Mouse (Mus musculus) liver, embryonic 11.5 days (tissue): ENCODE data around the gene Rbm20. TPM values are rescaled to one million over a fixed set of nuclear protein-coding genes. Genes with fewer than 3 reads are reported as not detected.

Source experiments
- ATAC-seq: fragments of 200-750 bp; cut with Nextera tagmentation; replicated peaks from 2 replicates; pipeline ENCODE4 v1.8.0; 2017; ENCODE audit warnings: moderate number of reproducible peaks, mild to moderate bottlenecking, moderate TSS enrichment, moderate library complexity; ENCODE audit not compliant: low FRiP score
- DNase-seq: peaks from one replicate; pipeline ENCODE4 v3.0.0-alpha.2; 2017; ENCODE audit warnings: low spot score
- H3K27ac ChIP-seq: fragments of 300-500 bp; sonication (generic); 2 replicates; pipeline ENCODE4 v1.5.1; 2014; ENCODE audit warnings: mild to moderate bottlenecking, low read depth, low read length, control low read depth
- H3K27me3 ChIP-seq: fragments of 300-500 bp; sonication (generic); replicated peaks from 2 replicates; pipeline ENCODE4 v1.6.1; 2014; ENCODE audit warnings: low read length, mixed read lengths; ENCODE audit not compliant: control insufficient read depth, insufficient read depth
- H3K36me3 ChIP-seq: fragments of 300-500 bp; sonication (generic); 2 replicates; pipeline ENCODE4 v1.6.1; 2014; ENCODE audit warnings: mild to moderate bottlenecking, low read length, moderate library complexity, mixed read lengths; ENCODE audit not compliant: control insufficient read depth, insufficient read depth
- H3K4me1 ChIP-seq: fragments of 300-500 bp; sonication (generic); replicated peaks from 2 replicates; pipeline ENCODE4 v1.6.1; 2014; ENCODE audit warnings: low read length, mixed read lengths; ENCODE audit not compliant: control insufficient read depth, insufficient read depth
- H3K4me2 ChIP-seq: fragments of 300-500 bp; sonication (generic); 2 replicates; pipeline ENCODE4 v1.6.1; 2014; ENCODE audit warnings: mild to moderate bottlenecking, control low read depth, moderate library complexity
- H3K4me3 ChIP-seq: fragments of 300-500 bp; sonication (generic); 2 replicates; pipeline ENCODE4 v1.5.1; 2014; ENCODE audit warnings: low read depth, low read length, control low read depth
- H3K9ac ChIP-seq: fragments of 300-500 bp; sonication (generic); 2 replicates; pipeline ENCODE4 v1.6.1; 2014; ENCODE audit warnings: low read depth, low read length, control low read depth
- H3K9me3 ChIP-seq: fragments of 300-500 bp; sonication (generic); 2 replicates; pipeline ENCODE4 v1.6.1; 2016; ENCODE audit warnings: low read length, inconsistent platforms, mixed read lengths; ENCODE audit not compliant: control insufficient read depth
- WGBS: fragments of 180-500 bp; shearing (Covaris S2); extraction: QIAGEN DNeasy Blood & Tissue Kit; methylation state at CpG from one replicate; pipeline ENCODE4 v1.1.7; 2014; 5-methylcytosine and 5-hydroxymethylcytosine counted together
- polyA plus RNA-seq: library from polyadenylated mRNA; unstranded; fragments of >200 nt; fragmentation: Nextera tagmentation; extraction: Ambion mirVana; gene quantifications from 2 replicates; pipeline ENCODE4 v1.2.1, GENCODE M21; 2014

Gene Rbm20
- polyA plus RNA-seq, 1 experiment from 2014 or later = 0.37 TPM

- 0 out of 2 replicates have a peak, but pooled peaks cover 2% of the 10 kb centered on the region for H3K4me1 ChIP-seq
- WGBS = 90% methylated on average over 9 of the region's 9 CpGs
- H3K36me3 ChIP-seq = no peaks in the 10 kb centered on the region
Observed at GRCm38 (mm10) chr19:53664831-53665230, 12.3 kb upstream of the Rbm20 start.

GRCm38 (mm10) chr19:53665391-53665790 lies 11.7 kb upstream of the Rbm20 start:
- WGBS = 78% methylated on average over 4 of the region's 4 CpGs
- Histone ChIP-seq H3K36me3 (no peaks in the 10 kb centered on the region), H3K4me2 (no peak overlapping the region), H3K27me3 (0 out of 2 replicates have a peak, but pooled peaks cover 3% of the 10 kb centered on the region), H3K4me1 (0 out of 2 replicates have a peak, but pooled peaks cover 2% of the 10 kb centered on the region), H3K27ac (no peak overlapping the region), H3K9ac (no peak overlapping the region), H3K9me3 (no peaks in the 10 kb centered on the region), H3K4me3 (no peak overlapping the region)
- no peak for DNase-seq
- no peak for ATAC-seq

More at GRCm38 (mm10) chr19:53664831-53665230, 12.3 kb upstream of the Rbm20 start:
- no peak overlapping the region for H3K27ac ChIP-seq
- H3K9ac ChIP-seq = no peak overlapping the region
- no peak overlapping the region for H3K4me2 ChIP-seq
- H3K4me3 ChIP-seq = no peak overlapping the region
- DNase-seq (no peak), ATAC-seq (no peak)
- 0 out of 2 replicates have a peak, but pooled peaks cover 3% of the 10 kb centered on the region for H3K27me3 ChIP-seq
- no peaks in the 10 kb centered on the region for H3K9me3 ChIP-seq

- Histone ChIP-seq H3K4me1 (no peaks in the 10 kb centered on the region), H3K27me3 (peaks cover 4% of the 10 kb centered on the region; the same call in 1 of the 2 replicates), H3K9ac (no peak overlapping the region), H3K36me3 (no peaks in the 10 kb centered on the region), H3K27ac (no peak overlapping the region), H3K4me2 (no peak overlapping the region), H3K4me3 (no peak overlapping the region), H3K9me3 (no peaks in the 10 kb centered on the region)
- DNase-seq (no peak), ATAC-seq (no peak)
- 51% methylated on average over 8 of the region's 8 CpGs for WGBS
Observed at GRCm38 (mm10) chr19:53666708-53667107, 10.4 kb upstream of the Rbm20 start.

GRCm38 (mm10) chr19:53668821-53669220 lies 8.3 kb upstream of the Rbm20 start:
- H3K27ac ChIP-seq = no peak overlapping the region
- no peak for DNase-seq
- H3K4me2 ChIP-seq = no peak overlapping the region
- no peak overlapping the region for H3K4me3 ChIP-seq
- no peak overlapping the region for H3K9ac ChIP-seq
- 76% methylated on average over 7 of the region's 7 CpGs for WGBS
- ATAC-seq = no peak
- H3K9me3 ChIP-seq = no peaks in the 10 kb centered on the region
- H3K27me3 ChIP-seq = peaks cover 11% of the 10 kb centered on the region
- H3K4me1 ChIP-seq = no peaks in the 10 kb centered on the region
- H3K36me3 ChIP-seq = no peaks in the 10 kb centered on the region

- Histone ChIP-seq H3K4me2 (no peak overlapping the region), H3K27ac (no peak overlapping the region)
Observed at GRCm38 (mm10) chr19:53670625-53671141, 6.4 kb upstream of the Rbm20 start.

GRCm38 (mm10) chr19:53671432-53671831 lies 5.7 kb upstream of the Rbm20 start:
- Histone ChIP-seq H3K4me3 (no peak overlapping the region), H3K9ac (no peak overlapping the region), H3K4me1 (peaks cover 2% of the 10 kb centered on the region), H3K4me2 (no peak overlapping the region), H3K36me3 (no peaks in the 10 kb centered on the region), H3K27ac (no peak overlapping the region), H3K9me3 (no peaks in the 10 kb centered on the region), H3K27me3 (peaks cover 37% of the 10 kb centered on the region)
- ATAC-seq (no peak), DNase-seq (no peak)
- 49% methylated on average over 3 of the region's 3 CpGs for WGBS

More at GRCm38 (mm10) chr19:53670625-53671141, 6.4 kb upstream of the Rbm20 start:
- no peak overlapping the region for H3K9ac ChIP-seq
- no peak overlapping the region for H3K4me3 ChIP-seq
- no peak for ATAC-seq
- no peaks in the 10 kb centered on the region for H3K36me3 ChIP-seq
- DNase-seq = no peak
- H3K9me3 ChIP-seq = no peaks in the 10 kb centered on the region
- WGBS = 39% methylated on average over 12 of the region's 12 CpGs
- H3K4me1 ChIP-seq = no peaks in the 10 kb centered on the region
- peaks cover 29% of the 10 kb centered on the region for H3K27me3 ChIP-seq

- no peak overlapping the region for H3K27ac ChIP-seq
- H3K4me2 ChIP-seq = no peak overlapping the region
- H3K27me3 ChIP-seq = peaks cover 61% of the 10 kb centered on the region
- H3K9ac ChIP-seq = no peak overlapping the region
- 30% methylated on average over 9 of the region's 9 CpGs for WGBS
- H3K4me1 ChIP-seq = peaks cover 5% of the 10 kb centered on the region
- H3K9me3 ChIP-seq = no peaks in the 10 kb centered on the region
- no peak for ATAC-seq
- H3K36me3 ChIP-seq = no peaks in the 10 kb centered on the region
- no peak overlapping the region for H3K4me3 ChIP-seq
- DNase-seq = no peak
Observed at GRCm38 (mm10) chr19:53674131-53674925, 2.8 kb upstream of the Rbm20 start.

- peaks cover 5% of the 10 kb centered on the region for H3K4me1 ChIP-seq
- peak overlapping the region; percentile 60 for H3K4me3 ChIP-seq
- H3K9me3 ChIP-seq = no peaks in the 10 kb centered on the region
- no peaks in the 10 kb centered on the region for H3K36me3 ChIP-seq
- peaks cover 60% of the 10 kb centered on the region for H3K27me3 ChIP-seq
- WGBS = 5% methylated on average over 26 of the region's 26 CpGs
- peak overlapping the region; percentile 96 for H3K4me2 ChIP-seq
- H3K27ac ChIP-seq = no peak overlapping the region
- ATAC-seq (no peak), DNase-seq (no peak)
- no peak overlapping the region for H3K9ac ChIP-seq
Observed at GRCm38 (mm10) chr19:53676228-53676627, 878 bp upstream of the Rbm20 start.

- Histone ChIP-seq H3K9ac (no peak overlapping the region), H3K4me3 (no peak overlapping the region), H3K4me2 (no peak overlapping the region), H3K36me3 (no peaks in the 10 kb centered on the region), H3K27me3 (peaks cover 49% of the 10 kb centered on the region), H3K4me1 (peaks cover 5% of the 10 kb centered on the region), H3K9me3 (no peaks in the 10 kb centered on the region), H3K27ac (no peak overlapping the region)
- DNase-seq (no peak), ATAC-seq (no peak)
- WGBS = 90% methylated on average over 9 of the region's 9 CpGs
Observed at GRCm38 (mm10) chr19:53679194-53679593, 2.1 kb downstream of the Rbm20 start.
